Mouse (Mus musculus) E14TG2a.4 (cell line): ENCODE data around the gene Hist2h2be.

ENCODE experiments used
- CTCF ChIP-seq: conservative IDR thresholded peaks from 2 replicates; pipeline ENCODE4 v1.5.1; 2014; ENCODE audit warnings: low read length
- POU5F1 ChIP-seq: IDR thresholded peaks from 2 replicates; pipeline ENCODE4 v1.6.1; 2014; ENCODE audit warnings: low read length, borderline replicate concordance

- TF ChIP-seq CTCF (no peak), POU5F1 (no peak)
Measured at GRCm38 (mm10) chr3:96181510-96182381, 39.2 kb upstream of the Hist2h2be start.
